In genomic region chr1:12572770-12573169, GRCm38 (mm10) we compare ENCODE assay signal across 18 mouse cellular contexts.
"Had no signal": no experiment of that assay in that cellular context is flagged by ENCODE, and none has a peak within 500 bp of the region (broad histone marks: within the 10 kb centered on the region; RNA-seq: fewer than 3 reads in every experiment).

No protein-coding gene starts in this region.

- DNase-seq: lung, adult 18-20 months; lung, postnatal 10 days; lung, postnatal 4 days; midbrain, embryonic 14.5 days; retina, postnatal 1 day; right cerebral cortex, adult 18-20 months; right cerebral cortex, postnatal 25 days; right cerebral cortex, postnatal 4 days; spleen, adult 18-20 months; thymus, adult 18-20 months; thymus, postnatal 25 days; thymus, postnatal 4 days had no signal

- H3K9me3 ChIP-seq: midbrain, embryonic 10.5 days; midbrain, embryonic 12.5 days; neural tube, embryonic 13.5 days; neural tube, embryonic 15.5 days had no signal

- H3K27me3 ChIP-seq: midbrain, embryonic 12.5 days; neural tube, embryonic 13.5 days; neural tube, embryonic 15.5 days had no signal

- H3K27ac ChIP-seq: liver, embryonic 14.5 days; midbrain, embryonic 10.5 days; midbrain, embryonic 12.5 days; neural tube, embryonic 13.5 days; neural tube, embryonic 15.5 days had no signal

- H3K36me3 ChIP-seq: midbrain, embryonic 10.5 days; midbrain, embryonic 12.5 days; neural tube, embryonic 13.5 days; neural tube, embryonic 15.5 days had no signal

- H3K9ac ChIP-seq: liver, embryonic 14.5 days; midbrain, embryonic 12.5 days; neural tube, embryonic 13.5 days; neural tube, embryonic 15.5 days had no signal

- H3K4me2 ChIP-seq: midbrain, embryonic 12.5 days; neural tube, embryonic 13.5 days; neural tube, embryonic 15.5 days had no signal

- H3K4me3 ChIP-seq: midbrain, embryonic 10.5 days; midbrain, embryonic 12.5 days; myocyte; neural tube, embryonic 13.5 days; neural tube, embryonic 15.5 days had no signal
